Mouse (Mus musculus): ENCODE measurements around the gene Adrb1. TPM values are rescaled to one million over a fixed set of nuclear protein-coding genes. Genes with fewer than 3 reads are reported as not detected.

The Adrb1 gene
- polyA plus RNA-seq, 1 experiment: 0.60 TPM

DNA sequence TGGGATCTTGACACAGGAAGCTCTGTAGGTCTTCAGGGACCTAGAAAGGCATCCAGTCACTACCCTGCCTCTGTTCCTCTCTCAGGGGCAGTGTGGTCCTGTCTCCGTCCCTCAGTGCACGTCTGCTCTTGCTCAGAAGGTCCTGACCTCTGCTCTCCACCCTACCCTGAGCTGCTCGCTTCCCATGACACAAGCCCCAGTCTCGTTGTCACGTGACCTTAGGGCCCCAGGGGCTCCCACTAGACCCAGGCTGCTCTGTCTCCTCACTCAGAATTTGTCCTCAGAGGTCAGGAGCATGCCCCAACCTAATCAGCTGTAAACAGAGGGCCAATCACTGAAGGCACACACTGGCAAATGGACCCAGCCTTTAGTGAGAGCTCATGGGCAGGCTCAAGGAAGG, 29.5 kb upstream of the Adrb1 start:
- no peaks in the 10 kb centered on the region for H3K27me3 ChIP-seq (ENCODE audit: control insufficient read depth, insufficient read depth, insufficient read length)
- no peaks in the 10 kb centered on the region for H3K79me2 ChIP-seq (ENCODE audit: control insufficient read depth, insufficient read depth)
- H3K4me2 ChIP-seq (ENCODE audit: low read depth): no peak overlapping the region
- H3ac ChIP-seq (ENCODE audit: control insufficient read depth, insufficient read length): no peak overlapping the region
- H3K4me3 ChIP-seq: no peak overlapping the region
- TF ChIP-seq USF1 (IDR thresholded peaks at IDR 0.05; ENCODE audit: low read depth) (no peak), POLR2A (IDR thresholded peaks at IDR 0.05; ENCODE audit: insufficient read length, low read depth) (no peak), MYOG (IDR thresholded peaks at IDR 0.05; ENCODE audit: control insufficient read depth in 1 of 3, insufficient read depth in 1 of 3, insufficient read length in 2 of 3, low read depth in 2 of 3) (no peak), TCF12 (IDR thresholded peaks at IDR 0.05; ENCODE audit: insufficient read depth, poor library complexity, severe bottlenecking) (no peak), TCF3 (IDR thresholded peaks at IDR 0.05; ENCODE audit: insufficient read length, low read depth) (no peak), POLR2AphosphoS2 (IDR thresholded peaks at IDR 0.05; ENCODE audit: insufficient read length, low read depth) (no peak)
- H3K36me3 ChIP-seq (ENCODE audit: control insufficient read depth, insufficient read depth): no peaks in the 10 kb centered on the region

DNA sequence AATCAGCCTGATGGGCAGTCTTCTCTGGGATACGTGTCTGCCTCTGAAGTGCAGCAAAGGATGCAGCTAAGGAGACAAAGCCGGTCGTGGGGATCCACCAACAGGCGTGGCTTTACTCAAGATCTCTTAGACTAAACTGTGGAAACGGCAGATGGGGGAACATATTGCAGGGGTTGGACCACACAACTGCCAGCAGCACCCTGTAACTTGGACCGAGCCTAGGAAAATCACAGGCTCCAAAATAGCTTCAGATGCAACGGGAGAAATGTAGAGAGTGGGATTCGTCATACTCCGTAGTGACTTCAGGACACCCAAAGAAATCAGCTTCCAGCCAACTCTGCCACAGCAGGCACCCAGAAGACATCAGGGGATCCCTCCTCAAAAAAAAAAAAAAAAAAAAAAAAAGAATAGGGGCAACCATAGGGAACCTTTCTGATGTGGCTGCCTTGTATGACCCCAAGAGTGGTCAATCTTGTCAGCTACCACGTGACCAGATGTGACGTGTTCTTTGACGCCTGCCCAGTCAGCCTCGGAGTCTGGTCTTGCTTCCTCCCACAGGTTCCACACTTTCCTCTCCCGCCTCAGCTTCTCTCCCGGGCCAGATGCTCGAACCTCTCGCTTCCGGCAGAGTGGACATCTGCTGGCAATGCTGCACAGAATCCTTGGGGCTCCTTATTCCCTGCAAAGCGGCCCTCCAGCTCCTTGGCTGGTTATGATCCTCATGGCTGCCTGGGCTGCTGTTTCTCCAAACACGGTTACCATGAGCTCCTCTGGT, 24.4 kb upstream of the Adrb1 start:
- TF ChIP-seq MAX (IDR thresholded peaks at IDR 0.05; ENCODE audit: low read depth) (no peak), SRF (IDR thresholded peaks at IDR 0.05; ENCODE audit: control insufficient read depth, insufficient read length, low read depth) (no peak), POLR2AphosphoS2 (IDR thresholded peaks at IDR 0.05; ENCODE audit: insufficient read length, low read depth) (no peak)
- no peak overlapping the region for H3ac ChIP-seq (ENCODE audit: control insufficient read depth, insufficient read length)
- no peaks in the 10 kb centered on the region for H3K27me3 ChIP-seq (ENCODE audit: control insufficient read depth, insufficient read depth, insufficient read length)
- H3K4me3 ChIP-seq: no peak overlapping the region
- H3K4me2 ChIP-seq (ENCODE audit: low read depth): no peak overlapping the region
- H3K36me3 ChIP-seq (ENCODE audit: control insufficient read depth, insufficient read depth): no peaks in the 10 kb centered on the region
- no peaks in the 10 kb centered on the region for H3K79me2 ChIP-seq (ENCODE audit: control insufficient read depth, insufficient read depth)

DNA sequence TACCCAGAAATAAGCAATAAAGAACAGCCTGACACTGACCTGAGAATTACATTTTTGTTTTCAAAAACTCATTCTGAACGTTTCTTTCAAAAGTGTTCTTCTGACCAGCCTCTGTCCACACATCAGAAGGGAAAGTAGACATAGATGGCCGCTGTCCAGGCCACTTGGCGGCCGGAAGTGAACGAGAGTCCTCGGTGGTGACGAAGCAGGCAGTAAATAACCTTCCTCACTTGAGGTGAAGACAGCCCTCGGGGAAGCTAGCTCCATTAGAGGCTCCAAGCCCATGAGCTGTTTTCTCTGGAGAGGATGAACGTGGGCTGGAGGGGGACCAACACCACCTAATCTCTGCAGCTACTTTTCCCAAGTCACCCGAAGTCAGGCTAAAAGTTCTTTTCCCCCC, 21.2 kb upstream of the Adrb1 start:
- H3K36me3 ChIP-seq (ENCODE audit: control insufficient read depth, insufficient read depth): no peaks in the 10 kb centered on the region
- no peak overlapping the region for H3K4me3 ChIP-seq
- no peak for TF ChIP-seq CEBPB (IDR thresholded peaks at IDR 0.05; ENCODE audit: insufficient read depth, poor library complexity, severe bottlenecking)
- no peak for TF ChIP-seq USF1 (IDR thresholded peaks at IDR 0.05; ENCODE audit: low read depth)
- TF ChIP-seq REST (IDR thresholded peaks at IDR 0.05; ENCODE audit: insufficient read depth, insufficient read length): no peak
- TF ChIP-seq TCF3 (IDR thresholded peaks at IDR 0.05; ENCODE audit: insufficient read length, low read depth): no peak
- TF ChIP-seq POLR2A (IDR thresholded peaks at IDR 0.05; ENCODE audit: insufficient read length, low read depth): no peak
- TF ChIP-seq MYOG (IDR thresholded peaks at IDR 0.05; ENCODE audit: control insufficient read depth in 1 of 3, insufficient read depth in 1 of 3, insufficient read length in 2 of 3, low read depth in 2 of 3): no peak
- TF ChIP-seq MYOD1 (IDR thresholded peaks at IDR 0.05; ENCODE audit: control insufficient read depth in 1 of 3, insufficient read length in 2 of 3, low read depth in 2 of 3): no peak
- no peak for TF ChIP-seq SRF (IDR thresholded peaks at IDR 0.05; ENCODE audit: control insufficient read depth, insufficient read length, low read depth)
- TF ChIP-seq POLR2AphosphoS2 (IDR thresholded peaks at IDR 0.05; ENCODE audit: insufficient read length, low read depth): no peak
- no peak for TF ChIP-seq E2F4 (IDR thresholded peaks at IDR 0.05; ENCODE audit: insufficient read depth)
- no peak for TF ChIP-seq TCF12 (IDR thresholded peaks at IDR 0.05; ENCODE audit: insufficient read depth, poor library complexity, severe bottlenecking)
- TF ChIP-seq MAX (IDR thresholded peaks at IDR 0.05; ENCODE audit: low read depth): no peak
- no peaks in the 10 kb centered on the region for H3K27me3 ChIP-seq (ENCODE audit: control insufficient read depth, insufficient read depth, insufficient read length)
- H3K79me2 ChIP-seq (ENCODE audit: control insufficient read depth, insufficient read depth): no peaks in the 10 kb centered on the region
- H3K4me2 ChIP-seq (ENCODE audit: low read depth): peak overlapping the region; percentile 59
- H3ac ChIP-seq (ENCODE audit: control insufficient read depth, insufficient read length): no peak overlapping the region

DNA sequence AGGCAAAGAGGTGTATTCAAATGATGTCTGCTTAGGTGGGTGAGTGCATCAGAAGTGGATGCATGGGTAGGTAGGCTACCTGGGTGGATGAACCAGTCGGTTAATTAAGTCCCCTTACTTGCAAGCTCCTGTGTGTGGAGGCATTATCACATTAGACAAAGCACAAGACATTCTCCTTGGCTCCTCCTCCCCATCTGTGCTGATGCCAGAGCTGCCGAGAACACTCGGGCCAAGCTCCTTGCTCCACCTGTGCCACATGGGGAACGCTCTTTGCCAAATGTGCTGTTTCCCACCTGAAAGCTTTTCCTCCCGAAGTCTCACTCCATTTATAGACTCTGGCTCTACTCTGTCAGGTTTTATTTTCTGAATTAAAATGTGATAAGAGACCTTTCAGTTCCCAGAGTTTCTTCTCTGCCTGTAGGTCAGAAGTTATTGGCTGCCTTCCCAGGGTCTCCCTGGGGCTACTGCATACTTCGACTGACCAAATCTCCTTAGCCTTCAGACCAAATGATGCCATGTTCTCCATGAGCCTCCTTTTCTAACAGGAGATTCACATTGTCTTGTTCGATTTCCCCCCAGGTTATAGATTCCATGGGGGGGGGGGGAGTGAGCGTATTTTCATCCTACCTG, 20.5 kb upstream of the Adrb1 start:
- Histone ChIP-seq H3K79me2 (ENCODE audit: control insufficient read depth, insufficient read depth) (no peaks in the 10 kb centered on the region), H3K36me3 (ENCODE audit: control insufficient read depth, insufficient read depth) (no peaks in the 10 kb centered on the region), H3K4me3 (no peak overlapping the region), H3K4me2 (ENCODE audit: low read depth) (peak overlapping the region; percentile 59), H3K27me3 (ENCODE audit: control insufficient read depth, insufficient read depth, insufficient read length) (no peaks in the 10 kb centered on the region), H3ac (ENCODE audit: control insufficient read depth, insufficient read length) (no peak overlapping the region)
- TF ChIP-seq MYOD1 (IDR thresholded peaks at IDR 0.05; ENCODE audit: control insufficient read depth in 1 of 3, insufficient read length in 2 of 3, low read depth in 2 of 3) (no peak), MYOG (IDR thresholded peaks at IDR 0.05; ENCODE audit: control insufficient read depth in 1 of 3, insufficient read depth in 1 of 3, insufficient read length in 2 of 3, low read depth in 2 of 3) (peak in 1 of 3 experiments; percentile 2)

DNA sequence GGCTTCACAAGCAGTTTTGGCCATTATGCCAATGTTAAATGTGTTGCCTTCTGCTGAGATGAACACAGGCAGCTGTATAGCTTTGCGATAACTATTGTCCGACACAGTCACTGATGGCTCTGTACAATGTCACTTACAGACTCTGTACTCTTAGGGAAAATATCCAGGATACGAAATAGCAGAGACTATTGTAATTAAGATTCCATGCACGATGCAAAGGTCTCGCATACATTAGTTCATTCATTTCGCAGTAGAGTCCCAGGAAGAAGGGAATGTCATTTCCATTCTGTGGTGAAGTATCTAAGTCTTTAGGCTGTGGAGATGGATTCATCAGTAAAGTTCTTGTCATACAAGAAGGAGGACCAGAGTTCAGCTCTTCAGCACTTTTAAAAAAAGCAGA, 20.0 kb upstream of the Adrb1 start:
- TF ChIP-seq MYOG (IDR thresholded peaks at IDR 0.05; ENCODE audit: control insufficient read depth in 1 of 3, insufficient read depth in 1 of 3, insufficient read length in 2 of 3, low read depth in 2 of 3) (no peak), CEBPB (IDR thresholded peaks at IDR 0.05; ENCODE audit: insufficient read depth, poor library complexity, severe bottlenecking) (no peak), TCF3 (IDR thresholded peaks at IDR 0.05; ENCODE audit: insufficient read length, low read depth) (no peak), MAX (IDR thresholded peaks at IDR 0.05; ENCODE audit: low read depth) (no peak), E2F4 (IDR thresholded peaks at IDR 0.05; ENCODE audit: insufficient read depth) (no peak), REST (IDR thresholded peaks at IDR 0.05; ENCODE audit: insufficient read depth, insufficient read length) (no peak), USF1 (IDR thresholded peaks at IDR 0.05; ENCODE audit: low read depth) (no peak), POLR2AphosphoS2 (IDR thresholded peaks at IDR 0.05; ENCODE audit: insufficient read length, low read depth) (no peak), SRF (IDR thresholded peaks at IDR 0.05; ENCODE audit: control insufficient read depth, insufficient read length, low read depth) (no peak), POLR2A (IDR thresholded peaks at IDR 0.05; ENCODE audit: insufficient read length, low read depth) (no peak), TCF12 (IDR thresholded peaks at IDR 0.05; ENCODE audit: insufficient read depth, poor library complexity, severe bottlenecking) (no peak), MYOD1 (IDR thresholded peaks at IDR 0.05; ENCODE audit: control insufficient read depth in 1 of 3, insufficient read length in 2 of 3, low read depth in 2 of 3) (no peak)
- no peaks in the 10 kb centered on the region for H3K27me3 ChIP-seq (ENCODE audit: control insufficient read depth, insufficient read depth, insufficient read length)
- no peak overlapping the region for H3K4me3 ChIP-seq
- H3K4me2 ChIP-seq (ENCODE audit: low read depth): no peak overlapping the region
- H3ac ChIP-seq (ENCODE audit: control insufficient read depth, insufficient read length): no peak overlapping the region
- no peaks in the 10 kb centered on the region for H3K36me3 ChIP-seq (ENCODE audit: control insufficient read depth, insufficient read depth)
- H3K79me2 ChIP-seq (ENCODE audit: control insufficient read depth, insufficient read depth): no peaks in the 10 kb centered on the region

Measured in myocyte (in vitro differentiated cells).